ENCODE assay signal across 8 mouse cellular contexts in the genomic region with DNA sequence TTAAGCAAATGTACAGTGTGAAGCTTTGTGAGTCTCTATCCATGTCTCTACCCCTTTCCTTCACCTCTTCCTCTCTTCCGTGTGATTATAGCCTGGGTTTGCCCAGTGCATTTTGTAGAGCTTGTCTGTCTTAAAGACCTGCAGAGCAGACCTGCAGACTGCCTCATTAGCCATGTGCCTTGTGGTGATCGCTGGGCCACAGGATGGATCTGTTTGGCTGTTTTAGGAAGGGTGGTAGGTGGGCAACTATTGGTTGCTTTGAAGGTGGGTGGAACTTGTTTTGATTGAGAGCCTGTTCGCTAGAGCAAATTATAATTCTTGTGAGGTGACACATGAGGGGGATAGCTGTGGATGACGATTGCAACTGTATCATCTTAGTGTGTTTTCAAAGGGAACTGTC.
A peak's percentile ranks its signal among the peaks of the same experiment; 100 is the strongest.
DNase-seq lines count a peak whose midpoint lies in the region; ATAC-seq lines count a peak whose summit lies in the region.

No protein-coding gene starts in this region.

- H3K36me3 ChIP-seq in kidney, embryonic 15.5 days, result peaks cover 10% of the 10 kb centered on the region; the same call in 1 of the 2 replicates
- no peaks in the 10 kb centered on the region for H3K36me3 ChIP-seq in forebrain, embryonic 16.5 days (ENCODE audit: control insufficient read depth, insufficient read depth)
- H3K36me3 ChIP-seq in liver, embryonic 11.5 days (ENCODE audit: control insufficient read depth, insufficient read depth, low read length), result no peaks in the 10 kb centered on the region
- H3K36me3 ChIP-seq in stomach, embryonic 16.5 days (ENCODE audit: control insufficient read depth, insufficient read depth, low read length), result no peaks in the 10 kb centered on the region

- H3K27ac ChIP-seq in kidney, embryonic 15.5 days, result peak overlapping the region; percentile 86
- peak overlapping the region; percentile 84 for H3K27ac ChIP-seq in forebrain, embryonic 16.5 days (ENCODE audit: low read length)
- no peak overlapping the region for H3K27ac ChIP-seq in liver, embryonic 11.5 days (ENCODE audit: low read depth, low read length)
- H3K27ac ChIP-seq in stomach, embryonic 16.5 days (ENCODE audit: low read length), result peak overlapping the region; percentile 88

- H3K27me3 ChIP-seq in kidney, embryonic 15.5 days, result no peaks in the 10 kb centered on the region
- no peaks in the 10 kb centered on the region for H3K27me3 ChIP-seq in forebrain, embryonic 16.5 days (replicated peaks; ENCODE audit: control insufficient read depth, insufficient read depth, low read length)
- H3K27me3 ChIP-seq in liver, embryonic 11.5 days (replicated peaks; ENCODE audit: control insufficient read depth, insufficient read depth, low read length), result no peaks in the 10 kb centered on the region
- H3K27me3 ChIP-seq in stomach, embryonic 16.5 days (ENCODE audit: control insufficient read depth, insufficient read depth, low read length), result no peaks in the 10 kb centered on the region

- 46% methylated on average over 4 of the region's 4 CpGs for WGBS in kidney, embryonic 15.5 days
- 25% methylated on average over 4 of the region's 4 CpGs for WGBS in forebrain, embryonic 16.5 days
- WGBS in liver, embryonic 11.5 days, result 77% methylated on average over 4 of the region's 4 CpGs
- WGBS in stomach, embryonic 16.5 days, result 32% methylated on average over 4 of the region's 4 CpGs

- DNase-seq in kidney, adult 9 months, result no peak
- peak; percentile 69 for DNase-seq in brain, adult 2 months (ENCODE audit: low read depth, low spot score)
- DNase-seq in liver, embryonic 11.5 days (ENCODE audit: low spot score), result no peak
- DNase-seq in spleen, adult 18-20 months, result no peak
- DNase-seq in ovary, postnatal 36 days (ENCODE audit: low spot score), result no peak

- H3K9me3 ChIP-seq in kidney, embryonic 15.5 days (replicated peaks), result no peaks in the 10 kb centered on the region
- no peaks in the 10 kb centered on the region for H3K9me3 ChIP-seq in forebrain, embryonic 16.5 days (ENCODE audit: control insufficient read depth, low read length)
- H3K9me3 ChIP-seq in liver, embryonic 11.5 days (ENCODE audit: control insufficient read depth, low read length), result no peaks in the 10 kb centered on the region
- H3K9me3 ChIP-seq in stomach, embryonic 16.5 days (replicated peaks; ENCODE audit: control insufficient read depth, low read length), result no peaks in the 10 kb centered on the region

- H3K4me1 ChIP-seq in kidney, embryonic 15.5 days, result peaks cover 46% of the 10 kb centered on the region
- peaks cover 33% of the 10 kb centered on the region for H3K4me1 ChIP-seq in forebrain, embryonic 16.5 days (replicated peaks; ENCODE audit: control insufficient read depth, insufficient read depth, low read length)
- peaks cover 32% of the 10 kb centered on the region for H3K4me1 ChIP-seq in liver, embryonic 11.5 days (replicated peaks; ENCODE audit: control insufficient read depth, insufficient read depth, low read length)
- H3K4me1 ChIP-seq in stomach, embryonic 16.5 days (ENCODE audit: control insufficient read depth, insufficient read depth, low read length), result peaks cover 38% of the 10 kb centered on the region

- no peak for ATAC-seq in kidney, embryonic 15.5 days (replicated peaks; ENCODE audit: low FRiP score)
- no peak for ATAC-seq in forebrain, embryonic 16.5 days
- ATAC-seq in liver, embryonic 11.5 days (replicated peaks; ENCODE audit: low FRiP score), result no peak
- ATAC-seq in stomach, embryonic 16.5 days (ENCODE audit: insufficient read depth, low FRiP score), result no peak

- H3K4me3 ChIP-seq in kidney, embryonic 15.5 days (replicated peaks), result peak overlapping the region; percentile 33
- peak overlapping the region; percentile 45 for H3K4me3 ChIP-seq in forebrain, embryonic 16.5 days (replicated peaks; ENCODE audit: low read length)
- H3K4me3 ChIP-seq in liver, embryonic 11.5 days (ENCODE audit: low read depth, low read length), result no peak overlapping the region
- H3K4me3 ChIP-seq in stomach, embryonic 16.5 days (replicated peaks; ENCODE audit: low read length), result peak overlapping the region; percentile 47

- H3K4me2 ChIP-seq in kidney, embryonic 15.5 days, result peak overlapping the region; percentile 62
- H3K4me2 ChIP-seq in forebrain, embryonic 16.5 days (ENCODE audit: low read length), result peak overlapping the region; percentile 71
- peak overlapping the region; percentile 57 for H3K4me2 ChIP-seq in liver, embryonic 11.5 days
- peak overlapping the region; percentile 66 for H3K4me2 ChIP-seq in stomach, embryonic 16.5 days (ENCODE audit: low read depth, low read length)

- H3K9ac ChIP-seq in kidney, embryonic 15.5 days, result peak overlapping the region; percentile 33; the same call in 1 of the 2 replicates
- H3K9ac ChIP-seq in forebrain, embryonic 16.5 days (replicated peaks; ENCODE audit: low read depth, low read length), result peak overlapping the region; percentile 51
- no peak overlapping the region for H3K9ac ChIP-seq in liver, embryonic 11.5 days (ENCODE audit: low read depth, low read length)
- peak overlapping the region; percentile 74 for H3K9ac ChIP-seq in stomach, embryonic 16.5 days (ENCODE audit: low read length)
